Mouse (Mus musculus) bone marrow, adult 2 months (tissue): Measurements from ENCODE around the gene Bcl9l. TPM values are rescaled to one million over a fixed set of nuclear protein-coding genes. Genes with fewer than 3 reads are reported as not detected.

Source experiments
- H3K27ac ChIP-seq: fragments of 200-500 bp; 2 replicates; pipeline ENCODE4 v1.5.1; 2012; ENCODE audit warnings: low read depth, mild to moderate bottlenecking, control low read depth, inconsistent platforms, low read length; ENCODE audit not compliant: control insufficient read depth, poor library complexity, insufficient read depth
- H3K4me1 ChIP-seq: fragments of 200-500 bp; 2 replicates; pipeline ENCODE4 v1.6.1; 2011; ENCODE audit warnings: low read length; ENCODE audit not compliant: control insufficient read depth, insufficient read depth
- H3K4me3 ChIP-seq: fragments of 200-500 bp; replicated peaks from 2 replicates; pipeline ENCODE3; 2011; ENCODE audit warnings: mild to moderate bottlenecking, low read depth, low read length, control low read depth; ENCODE audit not compliant: control insufficient read depth
- CTCF ChIP-seq: fragments of 200-500 bp; IDR thresholded peaks from 2 replicates; pipeline ENCODE4 v1.5.1; 2011; ENCODE audit warnings: low read length, control low read depth; ENCODE audit not compliant: control insufficient read depth, insufficient read depth
- POLR2A ChIP-seq: fragments of 200-500 bp; IDR thresholded peaks from 2 replicates; pipeline ENCODE4 v1.6.1; 2011; ENCODE audit warnings: low read depth, mild to moderate bottlenecking, control low read depth, low read length, borderline replicate concordance; ENCODE audit not compliant: control insufficient read depth
- WGBS: fragments of 180-500 bp; shearing (Covaris S2); methylation state at CpG from one replicate; pipeline ENCODE4 v1.1.7; 2018; 5-methylcytosine and 5-hydroxymethylcytosine counted together
- polyA plus RNA-seq: library from polyadenylated mRNA; stranded (reverse); fragments of >200 nt; gene quantifications from 2 replicates; pipeline ENCODE4 v1.2.4, GENCODE M21; 2011; ENCODE audit warnings: low replicate concordance; ENCODE audit not compliant: missing spikeins, insufficient read depth, insufficient read length

Gene Bcl9l
- polyA plus RNA-seq, 1 experiment: 15.6 TPM

GRCm38 (mm10) chr9:44478959-44479605, 3.5 kb upstream of the Bcl9l start:
- Histone ChIP-seq H3K4me3 (peak overlapping the region; percentile 35), H3K27ac (peak overlapping the region; percentile 22; the same call in 1 of the 2 replicates), H3K4me1 (peaks cover 3% of the 10 kb centered on the region)
- 0% methylated on average over 29 of the region's 29 CpGs for WGBS
- TF ChIP-seq CTCF (no peak), POLR2A (no peak)

GRCm38 (mm10) chr9:44479628-44480428, 2.8 kb upstream of the Bcl9l start:
- Histone ChIP-seq H3K27ac (peak overlapping the region; percentile 22; the same call in 1 of the 2 replicates), H3K4me1 (peaks cover 3% of the 10 kb centered on the region), H3K4me3 (peak overlapping the region; percentile 35)
- TF ChIP-seq POLR2A (no peak), CTCF (peak; percentile 90)
- 1% methylated on average over 26 of the region's 26 CpGs for WGBS

- 5% methylated on average over 3 of the region's 3 CpGs for WGBS
- TF ChIP-seq POLR2A (no peak), CTCF (no peak)
- H3K27ac ChIP-seq: peak overlapping the region; percentile 87
- peak overlapping the region; percentile 42 for H3K4me3 ChIP-seq
- H3K4me1 ChIP-seq: peaks cover 3% of the 10 kb centered on the region
Observed at GRCm38 (mm10) chr9:44482112-44482511, 513 bp upstream of the Bcl9l start.

- WGBS: under 1% methylated on average over 37 of the region's 39 CpGs
- H3K4me1 ChIP-seq: peaks cover 3% of the 10 kb centered on the region
- TF ChIP-seq CTCF (no peak), POLR2A (no peak)
- H3K27ac ChIP-seq: peak overlapping the region; percentile 87
- peak overlapping the region; percentile 88 for H3K4me3 ChIP-seq
Observed at GRCm38 (mm10) chr9:44483041-44483509, 450 bp downstream of the Bcl9l start.

- WGBS: under 1% methylated on average over 12 of the region's 12 CpGs
- H3K4me3 ChIP-seq: peak overlapping the region; percentile 88
- TF ChIP-seq POLR2A (no peak), CTCF (no peak)
- H3K27ac ChIP-seq: peak overlapping the region; percentile 87; the same call in 1 of the 2 replicates
- peaks cover 1% of the 10 kb centered on the region; the same call in 1 of the 2 replicates for H3K4me1 ChIP-seq
Observed at GRCm38 (mm10) chr9:44483510-44484044, 952 bp downstream of the Bcl9l start.

- WGBS: 22% methylated on average over 7 of the region's 7 CpGs
- peaks cover 1% of the 10 kb centered on the region; the same call in 1 of the 2 replicates for H3K4me1 ChIP-seq
- H3K27ac ChIP-seq: no peak overlapping the region
Observed at GRCm38 (mm10) chr9:44484311-44485104, 1.9 kb downstream of the Bcl9l start.

GRCm38 (mm10) chr9:44485105-44485515, 2.5 kb downstream of the Bcl9l start:
- Histone ChIP-seq H3K27ac (no peak overlapping the region), H3K4me3 (no peak overlapping the region), H3K4me1 (no peaks in the 10 kb centered on the region)
- WGBS: 68% methylated on average over 6 of the region's 6 CpGs
- TF ChIP-seq CTCF (no peak), POLR2A (no peak)

More at GRCm38 (mm10) chr9:44484311-44485104, 1.9 kb downstream of the Bcl9l start:
- peak overlapping the region; percentile 1 for H3K4me3 ChIP-seq
- no peak for TF ChIP-seq POLR2A
- no peak for TF ChIP-seq CTCF
